Comparison of ENCODE assay signal across 12 mouse cellular contexts in genomic region chr2:84037304-84037703, GRCm38 (mm10). TPM values are rescaled to one million over a fixed set of nuclear protein-coding genes. Genes with fewer than 3 reads are reported as not detected.
DNase-seq lines count a peak whose midpoint lies in the region; ATAC-seq and TF ChIP-seq lines count a peak whose summit lies in the region.
"Had no signal": no experiment of that assay in that cellular context is flagged by ENCODE, and none has a peak within 500 bp of the region (broad histone marks: within the 10 kb centered on the region; RNA-seq: fewer than 3 reads in every experiment).

No protein-coding gene starts in this region.

- no peak overlapping the region for H3K4me3 ChIP-seq in kidney, embryonic 15.5 days (replicated peaks)
- no peak overlapping the region for H3K4me3 ChIP-seq in G1E (ENCODE audit: low read depth, low read length)
- H3K4me3 ChIP-seq: hindbrain, embryonic 15.5 days; limb, embryonic 12.5 days; neural tube, embryonic 15.5 days; stomach, embryonic 15.5 days had no signal

- TF ChIP-seq POLR2A in brain, embryonic 14.5 days (IDR thresholded peaks at IDR 0.05; ENCODE audit: borderline replicate concordance, extremely low read depth, insufficient read depth, insufficient read length, poor library complexity, severe bottlenecking), result no peak

- H3K9me3 ChIP-seq in kidney, embryonic 15.5 days (replicated peaks), result no peaks in the 10 kb centered on the region
- H3K9me3 ChIP-seq in G1E (replicated peaks), result no peaks in the 10 kb centered on the region
- H3K9me3 ChIP-seq: hindbrain, embryonic 15.5 days; limb, embryonic 12.5 days; neural tube, embryonic 15.5 days; stomach, embryonic 15.5 days had no signal

- DNase-seq in kidney, postnatal 25 days, result no peak
- DNase-seq in G1E (ENCODE audit: low spot score), result no peak
- DNase-seq in brain, embryonic 14.5 days (ENCODE audit: low read depth), result peak; percentile 44
- DNase-seq in lung, postnatal 25 days (ENCODE audit: low spot score), result peak; percentile 46
- no peak for DNase-seq in left cerebral cortex, postnatal 36 days (ENCODE audit: low spot score in 2 of 2)
- DNase-seq in cerebellum, postnatal 25 days, result no peak
- DNase-seq: adrenal gland, postnatal 14 days had no signal

- H3K27ac ChIP-seq in kidney, embryonic 15.5 days, result no peak overlapping the region
- H3K27ac ChIP-seq: hindbrain, embryonic 15.5 days; limb, embryonic 12.5 days; neural tube, embryonic 15.5 days; stomach, embryonic 15.5 days had no signal

- no peak for TF ChIP-seq CTCF in G1E (IDR thresholded peaks at IDR 0.05; ENCODE audit: low read depth, low read length)
- peak; percentile 22; the same call in 1 of the 2 replicates for TF ChIP-seq CTCF in brain, embryonic 14.5 days (IDR thresholded peaks at IDR 0.05; ENCODE audit: borderline replicate concordance, extremely low read depth, insufficient read depth, insufficient read length)

- no peaks in the 10 kb centered on the region for H3K36me3 ChIP-seq in kidney, embryonic 15.5 days
- no peaks in the 10 kb centered on the region for H3K36me3 ChIP-seq in G1E (replicated peaks)
- H3K36me3 ChIP-seq: hindbrain, embryonic 15.5 days; limb, embryonic 12.5 days; neural tube, embryonic 15.5 days; stomach, embryonic 15.5 days had no signal

- no peak overlapping the region for H3K4me2 ChIP-seq in kidney, embryonic 15.5 days
- H3K4me2 ChIP-seq: hindbrain, embryonic 15.5 days; limb, embryonic 12.5 days; neural tube, embryonic 15.5 days; stomach, embryonic 15.5 days had no signal

- H3K9ac ChIP-seq in kidney, embryonic 15.5 days, result no peak overlapping the region
- H3K9ac ChIP-seq: hindbrain, embryonic 15.5 days; limb, embryonic 12.5 days; neural tube, embryonic 15.5 days; stomach, embryonic 15.5 days had no signal

- H3K27me3 ChIP-seq in kidney, embryonic 15.5 days, result no peaks in the 10 kb centered on the region
- no peaks in the 10 kb centered on the region for H3K27me3 ChIP-seq in G1E (ENCODE audit: insufficient read depth, low read length)
- H3K27me3 ChIP-seq: hindbrain, embryonic 15.5 days; limb, embryonic 12.5 days; neural tube, embryonic 15.5 days; stomach, embryonic 15.5 days had no signal

- 4% methylated on average over 4 of the region's 4 CpGs for WGBS in kidney, embryonic 15.5 days

- no peaks in the 10 kb centered on the region for H3K4me1 ChIP-seq in kidney, embryonic 15.5 days
- peaks cover 2% of the 10 kb centered on the region; the same call in 1 of the 2 replicates for H3K4me1 ChIP-seq in G1E (ENCODE audit: insufficient read depth, low read depth, low read length)
- H3K4me1 ChIP-seq: hindbrain, embryonic 15.5 days; limb, embryonic 12.5 days; neural tube, embryonic 15.5 days; stomach, embryonic 15.5 days had no signal

- ATAC-seq in kidney, embryonic 15.5 days (replicated peaks; ENCODE audit: low FRiP score), result 0 out of 2 replicates have a peak, but pooled peaks have one; percentile 56
- peak; percentile 34; the same call in 1 of the 2 replicates for ATAC-seq in G1E (ENCODE audit: extremely low read depth, insufficient number of reproducible peaks, low FRiP score, poor library complexity, severe bottlenecking)

- intact Hi-C loops in left cerebral cortex, postnatal 36 days (cut with DNase I), result no loop called here

RNA-seq across cellular contexts. Expression of gene Gm13691, which starts 47.0 kb away (rescaled TPM):
- polyA plus RNA-seq in kidney, embryonic 15.5 days (2015; fragmentation: Nextera tagmentation; extraction: Ambion mirVana), result not detected in 2 replicates
- total RNA-seq in G1E (2014; fragmentation: Nextera tagmentation) (not detected in 2 replicates), G1E (2017) (0.17 and 0.22 TPM in 2 replicates)
- polyA plus RNA-seq in G1E (2012), result not detected in 2 replicates
- not detected in 2 replicates for polyA plus RNA-seq in brain, embryonic 14.5 days (2012; rRNA removed)
- 1 to 10 TPM; 1.3 to 1.4 TPM for total RNA-seq in left cerebral cortex, postnatal 36 days (2021)
- polyA plus RNA-seq: hindbrain, embryonic 15.5 days; limb, embryonic 12.5 days; neural tube, embryonic 15.5 days had no signal

RNA-seq across cellular contexts. Expression of gene Gm13697, which starts 52.8 kb away (rescaled TPM):
- not detected in 2 replicates for polyA plus RNA-seq in kidney, embryonic 15.5 days (2015; fragmentation: Nextera tagmentation; extraction: Ambion mirVana)
- total RNA-seq in G1E (2014; fragmentation: Nextera tagmentation) (not detected in 2 replicates), G1E (2017) (0.17 and 0.27 TPM in 2 replicates)
- polyA plus RNA-seq in G1E (2012), result not detected in 2 replicates
- not detected in 2 replicates for polyA plus RNA-seq in brain, embryonic 14.5 days (2012; rRNA removed)
- total RNA-seq in left cerebral cortex, postnatal 36 days (2021), result 1 to 10 TPM; 1.3 to 1.4 TPM
- polyA plus RNA-seq: hindbrain, embryonic 15.5 days; limb, embryonic 12.5 days; neural tube, embryonic 15.5 days had no signal

RNA-seq across cellular contexts. Expression of gene Gm13694, which starts 58.6 kb away (rescaled TPM):
- polyA plus RNA-seq in kidney, embryonic 15.5 days (2015; fragmentation: Nextera tagmentation; extraction: Ambion mirVana), result not detected in 2 replicates
- not detected in 2 replicates for total RNA-seq in G1E (2014; fragmentation: Nextera tagmentation)
- 0.17 and 0.27 TPM in 2 replicates for total RNA-seq in G1E (2017)
- not detected in 2 replicates for polyA plus RNA-seq in G1E (2012)
- not detected in 2 replicates for polyA plus RNA-seq in brain, embryonic 14.5 days (2012; rRNA removed)
- total RNA-seq in left cerebral cortex, postnatal 36 days (2021), result 1 to 10 TPM; 1.3 to 1.4 TPM
- polyA plus RNA-seq: hindbrain, embryonic 15.5 days; limb, embryonic 12.5 days; neural tube, embryonic 15.5 days had no signal

Comparison
In these comparisons a context has a peak if more than half of its experiments do, and no peak if none do; other contexts are left out.
1. DNase-seq: peak in brain, embryonic 14.5 days (single experiment) and lung, postnatal 25 days (single experiment); none in kidney, postnatal 25 days (0 of 2), G1E (single experiment), left cerebral cortex, postnatal 36 days (0 of 2) and cerebellum, postnatal 25 days (0 of 2).